In the genomic region with DNA sequence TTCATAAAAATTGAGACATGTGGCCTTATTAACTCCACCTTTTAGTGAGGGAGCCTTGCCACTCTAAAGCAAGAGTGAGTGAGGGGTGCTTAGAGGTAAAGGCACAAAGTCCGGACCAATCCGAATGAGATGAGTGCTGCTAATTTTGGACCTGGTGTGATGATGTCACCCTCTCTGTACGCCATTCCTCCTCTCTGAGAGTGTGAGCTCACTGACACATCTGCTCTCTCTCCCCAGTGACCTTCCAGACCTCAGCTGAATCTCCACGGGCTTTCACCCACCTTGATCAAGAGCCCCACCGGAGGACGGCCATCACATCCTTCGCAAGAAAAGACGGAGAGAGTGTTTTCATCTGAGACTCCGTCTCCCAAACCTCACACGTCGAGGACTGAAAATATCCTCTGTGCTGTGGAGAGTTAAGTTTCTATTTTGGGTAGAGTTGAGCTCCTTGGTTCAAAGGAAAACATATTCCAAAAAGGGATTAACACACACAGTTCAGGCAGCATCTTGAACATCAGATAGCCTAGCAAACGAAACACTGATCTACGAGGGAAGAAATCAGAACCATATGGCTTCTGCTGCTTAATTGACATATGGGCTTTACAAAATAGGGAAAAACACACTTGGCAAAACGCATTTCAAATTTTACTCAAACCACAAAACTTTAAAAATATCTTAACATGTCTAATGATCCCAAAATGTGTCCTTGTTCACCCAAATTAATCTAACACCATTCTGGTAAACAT, we compare ENCODE assay signal across 19 mouse cellular contexts.
DNase-seq lines count a peak whose midpoint lies in the region; ATAC-seq and TF ChIP-seq lines count a peak whose summit lies in the region.
"Had no signal": no experiment of that assay in that cellular context is flagged by ENCODE, and none has a peak within 500 bp of the region (broad histone marks: within the 10 kb centered on the region; RNA-seq: fewer than 3 reads in every experiment).

No protein-coding gene starts in this region.

- no peak overlapping the region for H3K9ac ChIP-seq in heart, embryonic 15.5 days
- no peak overlapping the region for H3K9ac ChIP-seq in heart, adult 2 months (ENCODE audit: low read depth, low read length)
- H3K9ac ChIP-seq: liver, embryonic 12.5 days; lung, embryonic 14.5 days; midbrain, embryonic 13.5 days had no signal

- intact Hi-C loops in heart, adult 2 months (cut with DNase I): no loop called here

- H3K79me2 ChIP-seq in heart, adult 2 months (replicated peaks; ENCODE audit: control insufficient read depth, insufficient read depth, low read length): no peaks in the 10 kb centered on the region

- H3K4me1 ChIP-seq in heart, embryonic 15.5 days (replicated peaks): peaks cover 7% of the 10 kb centered on the region
- no peaks in the 10 kb centered on the region for H3K4me1 ChIP-seq in heart, adult 2 months (ENCODE audit: control insufficient read depth, insufficient read depth, low read length)
- peaks cover 15% of the 10 kb centered on the region for H3K4me1 ChIP-seq in embryonic facial prominence, embryonic 10.5 days
- H3K4me1 ChIP-seq: liver, embryonic 12.5 days; midbrain, embryonic 13.5 days had no signal

- H3K4me3 ChIP-seq in heart, embryonic 15.5 days: no peak overlapping the region
- H3K4me3 ChIP-seq in heart, adult 2 months: no peak overlapping the region
- no peak overlapping the region for H3K4me3 ChIP-seq in embryonic facial prominence, embryonic 10.5 days
- H3K4me3 ChIP-seq: liver, embryonic 12.5 days; midbrain, embryonic 13.5 days had no signal

- TF ChIP-seq CTCF in heart, adult 2 months (IDR thresholded peaks at IDR 0.05): no peak

- H3K27me3 ChIP-seq in heart, embryonic 15.5 days: no peaks in the 10 kb centered on the region
- H3K27me3 ChIP-seq in heart, adult 2 months (ENCODE audit: control insufficient read depth, insufficient read depth, low read length): no peaks in the 10 kb centered on the region
- H3K27me3 ChIP-seq in embryonic facial prominence, embryonic 10.5 days (replicated peaks; ENCODE audit: low read depth, poor library complexity, severe bottlenecking): no peaks in the 10 kb centered on the region
- H3K27me3 ChIP-seq: liver, embryonic 12.5 days; midbrain, embryonic 13.5 days; Patski had no signal

- H3K9me3 ChIP-seq in heart, embryonic 15.5 days (replicated peaks): no peaks in the 10 kb centered on the region
- H3K9me3 ChIP-seq in embryonic facial prominence, embryonic 10.5 days: no peaks in the 10 kb centered on the region
- H3K9me3 ChIP-seq: liver, embryonic 12.5 days; midbrain, embryonic 13.5 days had no signal

- TF ChIP-seq EP300 in heart, adult 2 months (IDR thresholded peaks at IDR 0.05; ENCODE audit: insufficient read depth, low read depth, low read length): no peak

- TF ChIP-seq POLR2A in heart, adult 2 months (IDR thresholded peaks at IDR 0.05; ENCODE audit: insufficient read depth, low read depth, low read length): no peak

- ATAC-seq in frontal cortex, adult (ENCODE audit: low TSS enrichment): peak; percentile 34; the same call in 1 of the 2 replicates
- ATAC-seq in heart, embryonic 15.5 days (replicated peaks; ENCODE audit: insufficient number of reproducible peaks, insufficient read depth, low FRiP score, low read depth): peak; percentile 67
- ATAC-seq: forebrain, embryonic 16.5 days; liver, embryonic 12.5 days; midbrain, embryonic 13.5 days; Patski had no signal

- peak overlapping the region; percentile 27; the same call in 1 of the 2 replicates for H3K27ac ChIP-seq in heart, embryonic 15.5 days
- H3K27ac ChIP-seq in heart, adult 2 months: no peak overlapping the region
- H3K27ac ChIP-seq in embryonic facial prominence, embryonic 10.5 days (replicated peaks): no peak overlapping the region
- H3K27ac ChIP-seq: liver, embryonic 12.5 days; midbrain, embryonic 13.5 days had no signal

- H3K36me3 ChIP-seq in heart, embryonic 15.5 days: no peaks in the 10 kb centered on the region
- H3K36me3 ChIP-seq in heart, adult 2 months (ENCODE audit: control insufficient read depth, insufficient read depth, low read length): no peaks in the 10 kb centered on the region
- H3K36me3 ChIP-seq in embryonic facial prominence, embryonic 10.5 days (replicated peaks): no peaks in the 10 kb centered on the region
- H3K36me3 ChIP-seq: liver, embryonic 12.5 days; midbrain, embryonic 13.5 days had no signal

- DNase-seq in frontal cortex, postnatal 25 days (ENCODE audit: low spot score in 2 of 2): no peak
- DNase-seq in heart, adult 2 months: no peak
- peak; percentile 10 for DNase-seq in embryonic facial prominence, embryonic 10.5 days (ENCODE audit: low spot score)
- DNase-seq in heart, postnatal 4 days: peak; percentile 7
- no peak for DNase-seq in spleen, adult 18-20 months
- DNase-seq: adrenal gland, postnatal 25 days; cerebellum, adult 9-10 months; gastrocnemius, postnatal 14 days; kidney, adult 2 months; kidney, postnatal 14 days; lung, embryonic 14.5 days; lung, postnatal 4 days; right cerebral cortex, postnatal 25 days had no signal

- WGBS in heart, embryonic 15.5 days: 41% methylated on average over 14 of the region's 14 CpGs
- WGBS in heart, adult 2 months: 50% methylated on average over 14 of the region's 14 CpGs
- 62% methylated on average over 14 of the region's 14 CpGs for WGBS in embryonic facial prominence, embryonic 10.5 days

- peak overlapping the region; percentile 35; the same call in 1 of the 2 replicates for H3K4me2 ChIP-seq in heart, embryonic 15.5 days
- H3K4me2 ChIP-seq: liver, embryonic 12.5 days; lung, embryonic 14.5 days; midbrain, embryonic 13.5 days had no signal

Comparison
In these comparisons a context has a peak if more than half of its experiments do, and no peak if none do; other contexts are left out.
1. DNase-seq: peak in embryonic facial prominence, embryonic 10.5 days (single experiment) and heart, postnatal 4 days (single experiment); none in frontal cortex, postnatal 25 days (0 of 2), heart, adult 2 months (0 of 2) and spleen, adult 18-20 months (0 of 2).